Mouse (Mus musculus) E14TG2a.4 (cell line): ENCODE data around the gene Cers5.

ENCODE experiments used
- CTCF ChIP-seq: conservative IDR thresholded peaks from 2 replicates; pipeline ENCODE4 v1.5.1; 2014; ENCODE audit warnings: low read length
- NANOG ChIP-seq: IDR thresholded peaks from 2 replicates; pipeline ENCODE4 v1.6.1; 2014; ENCODE audit warnings: borderline replicate concordance, low read length, mixed read lengths

- TF ChIP-seq CTCF (no peak), NANOG (no peak)
Measured at GRCm38 (mm10) chr15:99736675-99737074, 36.0 kb downstream of the Cers5 start.
